Mouse (Mus musculus): ENCODE data around the gene Ero1l.

Gene Ero1l

GRCm38 (mm10) chr14:45304389-45304788 is 14.2 kb downstream of the Ero1l start:
- DNase-seq: no peak

DNA sequence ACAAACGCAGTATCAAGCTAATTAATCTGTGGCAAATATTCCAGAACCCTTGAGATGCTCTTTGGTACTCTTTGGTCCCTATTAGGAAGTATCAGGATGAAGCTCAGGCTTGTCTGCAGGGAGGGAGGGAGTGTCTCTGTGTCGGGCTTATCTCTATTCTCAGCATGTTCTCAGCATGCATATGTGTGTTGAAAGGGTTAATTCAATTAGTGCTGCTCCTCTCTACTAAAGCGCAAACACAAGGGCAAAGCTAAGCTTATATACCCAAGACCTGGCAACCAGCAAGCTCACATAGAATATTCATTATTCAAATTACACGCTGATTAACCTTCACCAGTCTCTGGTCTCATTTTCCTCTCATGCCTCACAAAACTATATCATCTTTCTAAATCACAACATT is 14.6 kb downstream of the Ero1l start:
- no peak for DNase-seq

- no peak for DNase-seq
Measured at GRCm38 (mm10) chr14:45291608-45292007, 27.0 kb downstream of the Ero1l start.

- DNase-seq: no peak
Measured at GRCm38 (mm10) chr14:45282066-45282465, 36.5 kb downstream of the Ero1l start.

- no peak for DNase-seq
Measured at GRCm38 (mm10) chr14:45275816-45276215, 42.8 kb downstream of the Ero1l start.

DNA sequence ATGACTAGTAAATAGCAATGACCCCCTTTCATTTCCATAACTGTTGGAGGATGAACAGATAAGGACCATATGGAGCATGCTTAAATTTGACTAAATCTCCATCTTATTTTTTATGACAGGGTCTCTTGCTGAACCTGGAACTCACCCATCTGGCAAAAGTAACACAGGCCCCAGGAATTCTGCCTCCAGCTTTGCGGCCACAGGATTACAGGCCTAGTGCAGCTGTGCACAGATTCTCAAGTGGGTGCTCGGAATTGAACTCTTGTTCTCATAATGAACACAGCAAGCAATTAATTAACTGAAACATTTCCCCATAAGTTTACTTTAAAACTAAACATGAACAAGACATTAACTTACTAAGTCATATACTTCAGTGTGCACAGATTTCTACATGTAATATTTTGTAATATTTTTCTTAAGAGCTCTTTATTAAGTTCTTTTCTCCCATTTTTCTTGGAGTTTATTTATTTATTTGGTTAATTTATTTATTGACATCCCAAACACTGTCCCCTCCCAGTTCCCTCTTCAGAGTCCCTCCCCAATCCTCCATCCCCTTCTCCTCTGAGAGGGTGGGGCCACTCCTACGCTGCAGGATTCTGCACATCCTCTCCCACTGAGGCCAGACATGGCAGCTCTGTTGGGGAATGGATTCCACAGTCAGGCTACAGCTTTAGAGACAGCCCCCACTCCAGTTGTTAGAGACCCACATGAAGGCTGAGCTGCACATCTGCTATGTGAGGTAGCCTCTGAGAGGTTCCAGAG is 54.6 kb downstream of the Ero1l start:
- no peak for DNase-seq

DNA sequence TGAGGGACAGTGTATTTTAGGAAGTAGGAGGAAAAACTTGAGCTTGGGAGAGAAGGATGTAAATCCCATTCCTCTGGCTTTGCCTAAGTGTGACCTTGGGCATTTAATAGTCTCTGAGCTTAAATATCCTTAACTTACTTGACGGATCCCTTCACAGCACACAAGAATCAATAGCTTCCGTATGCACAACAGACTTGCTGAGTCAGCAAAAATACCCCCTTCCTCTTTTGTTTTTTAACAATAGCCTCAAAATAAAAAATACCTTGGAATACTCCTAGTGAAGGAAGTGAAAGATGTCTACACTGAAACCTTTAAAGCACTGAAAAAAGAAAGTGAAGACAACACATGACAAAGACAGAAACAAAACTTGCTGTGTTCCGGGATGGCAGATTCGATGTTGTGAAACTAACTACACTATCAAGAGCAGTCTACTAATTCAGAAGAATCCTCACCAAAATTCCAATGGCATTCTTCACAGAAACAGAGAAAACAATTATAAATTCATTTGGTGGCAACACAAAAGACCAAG is 67.0 kb downstream of the Ero1l start:
- no peak for DNase-seq

DNA sequence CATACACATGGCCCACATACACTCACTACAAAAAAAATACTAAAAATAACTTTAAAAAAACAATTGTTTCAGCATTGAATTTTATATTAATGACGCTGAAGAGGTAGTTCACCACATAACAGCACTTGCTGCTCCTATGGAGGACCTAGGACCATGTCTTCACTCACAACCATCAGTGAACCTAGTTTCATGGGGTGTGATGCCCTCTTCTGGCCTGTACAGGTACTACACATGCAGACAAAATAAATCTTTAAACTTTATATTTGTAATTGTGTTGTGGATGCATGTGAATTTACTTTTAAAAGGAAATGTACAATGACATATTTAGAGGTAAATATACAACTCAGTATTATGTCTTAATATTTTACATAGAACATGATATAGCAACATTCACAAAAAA is 77.0 kb downstream of the Ero1l start:
- no peak for DNase-seq

DNA sequence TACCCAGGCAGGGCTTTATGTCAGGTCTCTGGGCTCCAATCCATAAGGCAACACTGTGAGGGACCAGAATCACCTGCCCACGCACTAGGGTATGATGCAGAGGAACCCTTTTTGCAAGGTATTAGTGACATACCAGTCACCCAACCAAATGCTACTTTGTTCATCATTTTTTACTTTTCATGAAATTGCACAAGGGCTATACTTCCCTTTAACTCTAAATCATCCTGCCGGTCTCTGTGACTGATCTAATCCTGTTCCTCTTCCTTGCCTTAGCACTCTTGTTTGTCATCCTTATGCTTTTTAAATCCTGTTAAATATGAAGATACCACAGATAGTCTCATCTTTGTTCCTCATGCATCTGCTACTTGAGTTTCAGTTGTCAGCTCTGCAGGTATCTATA is 79.5 kb downstream of the Ero1l start:
- no peak for DNase-seq
